Mouse (Mus musculus) cerebellum, postnatal 25 days (tissue): Measurements from ENCODE around the gene Papln.
A peak's percentile ranks its signal among the peaks of the same experiment; 100 is the strongest.

Source experiments
- DNase-seq, 2 experiments: peaks; one replicate each; pipeline ENCODE4 v3.0.0; 2021; ENCODE audit warnings: mixed read lengths in 2 of 2

Gene Papln

DNA sequence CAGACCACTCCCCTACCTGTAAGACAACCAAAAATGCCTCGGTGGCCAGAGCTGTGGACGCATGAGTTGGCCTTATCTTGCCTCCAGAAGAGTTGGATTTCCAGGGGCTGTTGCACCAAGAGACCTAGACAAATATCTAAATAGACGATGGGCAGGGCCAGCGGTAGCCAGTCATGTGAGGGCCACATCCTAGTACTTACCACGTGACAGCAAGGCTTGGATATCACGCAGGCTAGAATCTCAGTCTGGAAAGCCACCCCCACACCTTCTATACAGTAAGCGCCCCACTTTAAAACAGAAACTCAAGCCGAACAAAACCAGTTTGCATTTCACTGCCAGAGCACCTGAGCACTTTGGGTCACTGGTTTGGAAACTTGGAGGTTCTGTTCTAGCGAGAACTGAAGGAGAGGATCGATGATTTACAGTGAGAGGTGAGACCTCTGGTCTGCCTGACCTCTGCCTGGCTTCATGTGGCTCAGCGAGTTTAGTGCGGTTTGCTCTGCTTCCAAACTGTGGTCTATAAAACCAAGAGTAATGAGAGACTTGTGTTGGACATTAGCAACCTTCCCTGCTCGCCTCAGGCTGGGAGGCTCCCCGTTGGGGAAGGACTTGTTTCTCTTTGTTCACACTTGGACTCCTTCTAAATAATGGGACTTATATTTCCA is 4.9 kb downstream of the Papln start:
- no peak for DNase-seq

DNA sequence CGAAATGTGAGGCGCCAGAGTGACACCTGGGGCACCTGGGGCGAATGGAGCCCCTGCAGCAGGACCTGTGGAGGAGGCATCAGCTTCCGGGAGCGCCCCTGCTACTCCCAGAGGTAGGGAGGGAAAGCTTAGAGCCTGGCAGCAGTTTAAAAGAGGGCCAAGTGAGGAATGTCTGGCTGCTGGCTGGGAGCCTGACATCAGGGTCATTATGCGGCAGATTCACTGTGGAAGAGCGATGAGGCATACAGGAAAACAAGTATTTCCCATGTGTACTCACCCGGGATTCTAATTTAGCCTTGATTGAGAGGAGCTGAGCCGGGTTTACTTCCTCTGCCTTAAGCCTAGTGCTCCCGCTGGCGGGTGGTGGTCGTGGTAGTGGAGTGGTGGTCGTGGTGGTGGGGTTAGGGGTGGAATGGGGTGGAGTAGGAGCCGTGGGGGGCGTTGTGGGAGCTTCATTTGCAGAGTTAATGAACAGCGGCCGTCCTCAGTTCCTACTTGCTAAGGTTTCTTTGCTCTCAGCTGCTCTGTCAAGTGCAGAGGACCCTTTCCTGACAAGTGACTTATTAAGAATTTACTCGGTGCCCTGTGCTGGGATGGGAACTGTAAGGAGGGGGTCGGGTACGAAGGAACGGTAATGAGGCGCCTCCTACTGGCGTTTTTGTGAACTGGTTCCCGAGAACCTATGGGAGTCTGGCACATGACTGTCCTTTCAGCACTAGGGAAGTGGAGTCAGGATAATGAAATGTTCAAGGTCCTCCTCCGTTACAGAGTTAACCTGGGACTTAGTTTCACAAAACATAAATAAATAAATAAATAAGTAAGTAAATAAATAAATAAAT is 7.2 kb downstream of the Papln start:
- peak; percentile 52 to 77 for DNase-seq

- DNase-seq: peak in 1 of 2 experiments; percentile 36
These were observed 12.2 kb downstream of the Papln start for GRCm38 (mm10) chr12:83775621-83776020.

GRCm38 (mm10) chr12:83776766-83777165 is 13.3 kb downstream of the Papln start:
- no peak for DNase-seq

DNA sequence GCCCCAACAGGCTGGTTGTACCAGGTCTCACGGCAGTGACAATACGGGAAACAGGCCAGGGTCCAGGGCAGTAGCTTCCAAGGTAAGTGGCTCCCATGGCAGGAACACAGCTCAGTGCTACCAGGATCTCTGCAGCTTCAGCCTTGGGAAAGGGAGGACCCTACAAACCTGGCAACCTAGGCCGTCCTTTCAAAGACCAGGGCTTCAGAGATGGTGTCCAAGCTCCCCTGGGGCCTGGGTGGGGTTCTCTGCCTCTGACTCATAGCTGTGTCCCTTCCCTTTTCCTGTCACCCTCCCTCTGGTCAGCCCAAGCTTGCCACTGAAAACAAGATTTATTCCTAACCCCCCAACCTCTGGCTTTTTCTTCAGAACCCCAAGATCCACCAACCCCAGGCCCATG is 16.7 kb downstream of the Papln start:
- no peak for DNase-seq

- DNase-seq: no peak
These were observed 17.8 kb downstream of the Papln start for GRCm38 (mm10) chr12:83781204-83781603.

DNA sequence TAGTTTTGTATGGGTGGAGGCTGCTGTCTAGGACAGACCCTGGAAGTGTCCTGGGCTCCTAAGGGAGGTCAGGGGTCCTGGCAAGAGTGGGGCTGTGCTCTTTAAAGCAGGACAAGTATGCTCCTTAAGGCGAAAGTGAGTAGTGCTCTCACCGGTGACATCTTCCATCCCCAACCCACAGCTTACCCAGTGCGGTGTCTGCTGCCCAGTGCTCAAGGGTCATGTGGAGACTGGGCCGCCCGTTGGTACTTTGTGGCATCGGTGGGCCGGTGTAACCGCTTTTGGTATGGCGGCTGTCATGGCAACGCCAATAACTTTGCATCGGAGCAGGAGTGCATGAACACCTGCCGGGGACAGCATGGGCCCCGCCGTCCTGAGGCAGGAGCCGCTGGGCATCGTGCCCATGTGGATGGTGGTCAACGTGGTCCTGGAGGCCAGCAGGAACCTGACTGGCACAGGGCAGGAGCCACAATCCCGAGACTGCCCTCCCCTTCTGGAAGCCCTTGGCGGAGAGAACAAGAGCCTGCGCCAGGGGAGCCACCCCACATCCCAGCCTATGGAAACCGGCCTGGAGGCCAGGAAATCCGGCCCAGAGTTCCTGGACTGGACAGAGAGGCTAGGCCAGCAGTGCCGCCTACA is 18.3 kb downstream of the Papln start:
- peak; percentile 46 to 56 for DNase-seq

- no peak for DNase-seq
These were observed 19.2 kb downstream of the Papln start for GRCm38 (mm10) chr12:83782669-83783068.

GRCm38 (mm10) chr12:83785305-83785704 is 21.9 kb downstream of the Papln start:
- no peak for DNase-seq

- DNase-seq: no peak
These were observed 25.8 kb downstream of the Papln start for GRCm38 (mm10) chr12:83789051-83789780.

DNA sequence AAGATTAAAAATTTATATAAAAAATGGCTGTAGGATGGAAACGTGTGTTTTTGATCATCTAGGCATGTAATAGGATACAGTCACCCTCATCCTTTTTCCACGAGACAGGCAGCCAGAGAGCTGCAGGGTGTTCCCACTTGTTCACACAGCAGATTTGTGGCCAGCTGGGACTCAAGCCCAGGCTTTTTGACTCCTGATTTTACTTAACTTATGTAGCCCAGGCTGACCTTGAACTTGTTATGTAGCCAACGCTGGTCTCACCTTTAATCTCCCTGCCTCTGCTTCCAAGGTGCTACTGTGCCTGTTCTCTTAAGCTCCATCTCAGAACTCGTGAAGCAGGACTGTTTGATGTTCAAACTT is 26.3 kb downstream of the Papln start:
- no peak for DNase-seq

GRCm38 (mm10) chr12:83790749-83791148 is 27.3 kb downstream of the Papln start:
- no peak for DNase-seq

- DNase-seq: peak; percentile 44 to 64
These were observed 28.3 kb downstream of the Papln start for GRCm38 (mm10) chr12:83791737-83792136.

DNA sequence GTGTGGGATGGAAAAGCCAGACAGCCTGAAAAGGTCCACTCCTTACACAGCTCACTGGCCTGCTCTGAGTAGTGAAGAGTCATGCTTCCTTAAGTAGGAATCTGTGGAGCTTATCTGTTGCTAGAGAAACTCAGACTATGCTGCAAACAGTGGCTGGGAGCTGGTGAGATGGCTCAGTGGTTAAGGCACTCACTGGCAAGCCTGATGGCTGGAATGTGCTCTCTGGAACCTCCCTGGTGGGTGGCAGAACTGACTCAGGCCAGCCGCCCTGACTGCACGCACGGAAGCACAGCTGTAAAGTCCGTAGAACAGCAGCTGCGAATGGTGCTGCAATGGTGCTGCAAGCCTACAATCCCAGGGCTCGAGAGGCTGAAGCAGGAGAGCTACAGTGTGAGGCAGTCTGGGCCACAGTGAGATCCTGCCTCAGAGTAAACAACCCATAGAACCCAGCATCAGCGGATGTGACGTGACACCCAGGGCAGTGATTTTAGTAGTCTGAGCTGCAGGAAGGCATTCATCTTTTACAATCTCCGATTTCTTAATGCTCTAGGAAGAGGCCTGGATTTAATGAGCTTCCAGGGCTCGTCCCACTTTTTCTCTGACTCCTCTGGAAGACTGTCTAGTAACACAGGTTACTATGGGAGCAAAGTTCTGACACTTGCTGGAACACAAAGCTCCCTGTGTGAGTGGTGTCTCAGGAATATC is 29.4 kb downstream of the Papln start:
- DNase-seq: no peak

DNA sequence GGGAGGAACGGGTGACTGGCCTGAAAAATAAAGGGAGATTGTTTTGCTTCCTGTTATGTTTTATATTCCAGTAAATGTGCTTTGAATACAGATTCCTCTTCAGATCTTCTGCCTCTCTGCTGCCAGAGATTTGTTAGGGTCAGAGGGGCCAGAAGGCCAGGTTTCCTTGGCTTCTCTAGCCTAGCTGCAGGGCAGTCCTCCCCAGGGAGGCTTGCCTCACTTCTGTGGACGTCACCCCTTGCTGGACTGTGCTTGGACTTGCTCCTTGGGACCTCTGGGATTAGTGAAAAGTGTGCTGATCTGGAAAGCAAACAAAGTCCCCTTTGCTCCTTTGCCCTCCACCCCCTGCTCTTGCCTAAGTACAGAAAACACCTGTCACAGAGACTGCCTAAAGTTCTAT is 31.6 kb downstream of the Papln start:
- DNase-seq: no peak

GRCm38 (mm10) chr12:83795586-83795985 is 32.2 kb downstream of the Papln start:
- no peak for DNase-seq

GRCm38 (mm10) chr12:83798313-83798712 is 34.9 kb downstream of the Papln start:
- no peak for DNase-seq

DNA sequence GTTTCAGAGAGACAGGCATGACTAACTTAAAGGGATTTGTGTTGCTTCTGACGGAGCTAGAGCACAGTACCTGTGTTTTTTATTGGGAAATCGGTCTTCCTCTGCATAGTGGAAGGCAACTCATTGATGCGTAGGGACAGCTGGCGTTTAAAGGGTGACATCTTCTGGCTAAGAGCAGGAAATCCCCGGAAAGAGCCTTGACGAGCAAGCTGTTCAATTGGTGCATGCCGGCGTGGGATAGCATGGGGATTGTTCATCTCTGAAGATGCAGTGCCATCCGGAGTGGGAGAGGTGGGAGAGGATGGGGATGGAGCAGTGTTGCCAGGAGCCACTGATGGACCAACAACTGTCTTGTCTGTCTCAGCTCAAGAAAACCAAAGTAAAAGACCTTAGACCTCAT is 37.5 kb downstream of the Papln start:
- DNase-seq: peak in 1 of 2 experiments; percentile 55

- no peak for DNase-seq
These were observed 40.2 kb downstream of the Papln start for GRCm38 (mm10) chr12:83803641-83804040.

GRCm38 (mm10) chr12:83811901-83812300 is 48.5 kb downstream of the Papln start:
- DNase-seq: no peak

GRCm38 (mm10) chr12:83816616-83817015 is 53.2 kb downstream of the Papln start:
- DNase-seq: no peak

DNA sequence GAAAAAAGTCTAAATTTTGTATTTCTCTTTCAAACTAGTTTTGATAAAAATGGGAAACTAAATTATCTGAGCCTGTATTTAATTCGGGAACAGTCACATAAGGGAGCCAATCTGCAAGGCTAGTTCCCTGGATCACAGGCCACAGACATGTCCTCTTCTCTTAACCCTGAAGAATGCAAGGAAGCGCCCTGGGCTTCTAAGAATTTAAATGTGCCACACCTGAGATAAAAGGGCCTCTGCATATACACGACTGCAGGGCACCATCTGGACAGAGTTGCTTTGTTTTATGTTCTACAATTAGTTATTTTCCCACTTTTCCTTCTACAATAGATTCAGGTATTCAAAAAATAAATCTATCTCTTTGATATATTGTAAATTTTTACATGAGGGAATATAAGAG is 67.0 kb downstream of the Papln start:
- DNase-seq: no peak

DNA sequence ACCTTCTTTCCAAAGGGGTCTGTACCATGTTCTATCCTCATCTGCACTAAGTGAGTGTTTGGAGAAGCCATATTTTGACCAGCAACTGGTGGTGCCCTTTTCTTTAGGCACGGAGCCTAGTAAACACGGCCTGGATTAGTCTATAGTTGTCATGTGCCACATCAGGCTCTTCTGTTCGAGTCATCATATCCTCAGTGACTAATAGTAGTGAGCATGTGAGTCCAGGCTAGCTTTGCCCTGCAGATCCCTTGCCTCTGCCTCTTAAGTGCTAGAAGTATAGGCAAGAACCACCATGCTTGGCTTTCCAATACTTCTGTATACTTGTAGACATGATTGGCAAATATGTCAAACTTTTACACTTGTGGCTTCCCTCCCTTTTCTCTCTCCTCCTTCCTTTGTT is 70.5 kb downstream of the Papln start:
- no peak for DNase-seq
